Mouse (Mus musculus) midbrain, embryonic 15.5 days (tissue): ENCODE data around the gene Unc13d. TPM values are rescaled to one million over a fixed set of nuclear protein-coding genes. Genes with fewer than 3 reads are reported as not detected.
"Not testable (repeated sequence)": the region's sequence is repeated elsewhere in the genome, so short reads cannot be mapped to it uniquely, and the experiment has no call there.

Source experiments
- ATAC-seq: fragments of 200-750 bp; cut with Nextera tagmentation; replicated peaks from 2 replicates; pipeline ENCODE4 v1.8.0; 2017; ENCODE audit warnings: moderate TSS enrichment
- H3K27ac ChIP-seq: fragments of 300-500 bp; sonication (generic); 2 replicates; pipeline ENCODE4 v1.5.1; 2015; ENCODE audit warnings: mild to moderate bottlenecking, inconsistent platforms
- H3K27me3 ChIP-seq: fragments of 300-500 bp; sonication (generic); replicated peaks from 2 replicates; pipeline ENCODE4 v1.6.1; 2015; ENCODE audit warnings: inconsistent platforms
- H3K36me3 ChIP-seq: fragments of 300-500 bp; sonication (generic); replicated peaks from 2 replicates; pipeline ENCODE4 v1.6.1; 2015; ENCODE audit warnings: inconsistent platforms
- H3K4me1 ChIP-seq: fragments of 300-500 bp; sonication (generic); 2 replicates; pipeline ENCODE4 v1.6.1; 2015; ENCODE audit warnings: inconsistent platforms
- H3K4me2 ChIP-seq: fragments of 300-500 bp; sonication (generic); 2 replicates; pipeline ENCODE4 v1.6.1; 2015; ENCODE audit warnings: inconsistent platforms, mild to moderate bottlenecking, moderate library complexity
- H3K4me3 ChIP-seq: fragments of 300-500 bp; sonication (generic); 2 replicates; pipeline ENCODE4 v1.5.1; 2015; ENCODE audit warnings: mild to moderate bottlenecking, inconsistent platforms
- H3K9ac ChIP-seq: fragments of 300-500 bp; sonication (generic); 2 replicates; pipeline ENCODE4 v1.6.1; 2015; ENCODE audit warnings: mild to moderate bottlenecking, inconsistent platforms
- H3K9me3 ChIP-seq: fragments of 300-500 bp; sonication (generic); 2 replicates; pipeline ENCODE4 v1.6.1; 2016; ENCODE audit warnings: inconsistent platforms
- WGBS: fragments of 180-500 bp; shearing (Covaris S2); methylation state at CpG from one replicate; pipeline ENCODE4 v1.1.7; 2015; ENCODE audit warnings: mixed read lengths; 5-methylcytosine and 5-hydroxymethylcytosine counted together
- polyA plus RNA-seq: library from polyadenylated mRNA; unstranded; fragments of >200 nt; fragmentation: Nextera tagmentation; extraction: Ambion mirVana; gene quantifications from 2 replicates; pipeline ENCODE4 v1.2.1, GENCODE M21; 2015

The Unc13d gene
- polyA plus RNA-seq, 1 experiment from 2014 or later: 0.70 TPM

GRCm38 (mm10) chr11:116022256-116022780 lies 55.4 kb downstream of the Unc13d start:
- Histone ChIP-seq H3K36me3 (0 out of 2 replicates have a peak, but pooled peaks cover 6% of the 10 kb centered on the region), H3K4me1 (peaks cover 20% of the 10 kb centered on the region), H3K4me3 (peak overlapping the region; percentile 77), H3K27me3 (no peaks in the 10 kb centered on the region), H3K27ac (no peak overlapping the region), H3K9me3 (no peaks in the 10 kb centered on the region), H3K4me2 (peak overlapping the region; percentile 76), H3K9ac (peak overlapping the region; percentile 34; the same call in 1 of the 2 replicates)
- 67% methylated on average over 4 of the region's 4 CpGs for WGBS
- no peak for ATAC-seq

- Histone ChIP-seq H3K27ac (0 out of 2 replicates have a peak overlapping the region, but pooled peaks have one; percentile 20), H3K4me1 (peaks cover 20% of the 10 kb centered on the region), H3K4me3 (peak overlapping the region; percentile 77), H3K9ac (peak overlapping the region; percentile 25; the same call in 1 of the 2 replicates), H3K4me2 (peak overlapping the region; percentile 76), H3K9me3 (no peaks in the 10 kb centered on the region), H3K36me3 (0 out of 2 replicates have a peak, but pooled peaks cover 6% of the 10 kb centered on the region), H3K27me3 (no peaks in the 10 kb centered on the region)
- 81% methylated on average over 6 of the region's 6 CpGs for WGBS
- ATAC-seq: no peak
Measured at GRCm38 (mm10) chr11:116021328-116022220, 56.2 kb downstream of the Unc13d start.

- WGBS: 49% methylated on average over 1 of the region's 1 CpGs
- H3K9me3 ChIP-seq: no peaks in the 10 kb centered on the region
- H3K36me3 ChIP-seq: 0 out of 2 replicates have a peak, but pooled peaks cover 6% of the 10 kb centered on the region
- no peaks in the 10 kb centered on the region for H3K27me3 ChIP-seq
- H3K4me2 ChIP-seq: no peak overlapping the region
- H3K4me3 ChIP-seq: no peak overlapping the region
- ATAC-seq: no peak
- peaks cover 20% of the 10 kb centered on the region for H3K4me1 ChIP-seq
- H3K27ac ChIP-seq: 0 out of 2 replicates have a peak overlapping the region, but pooled peaks have one; percentile 29
- no peak overlapping the region for H3K9ac ChIP-seq
Measured at GRCm38 (mm10) chr11:116020519-116020922, 57.2 kb downstream of the Unc13d start.

- ATAC-seq: no peak
- H3K4me2 ChIP-seq: no peak overlapping the region
- H3K9ac ChIP-seq: no peak overlapping the region
- H3K27me3 ChIP-seq: no peaks in the 10 kb centered on the region
- no peaks in the 10 kb centered on the region for H3K9me3 ChIP-seq
- H3K4me1 ChIP-seq: peaks cover 20% of the 10 kb centered on the region
- H3K4me3 ChIP-seq: no peak overlapping the region
- WGBS: 77% methylated on average over 2 of the region's 2 CpGs
- 0 out of 2 replicates have a peak overlapping the region, but pooled peaks have one; percentile 29 for H3K27ac ChIP-seq
- H3K36me3 ChIP-seq: 0 out of 2 replicates have a peak, but pooled peaks cover 6% of the 10 kb centered on the region
Measured at GRCm38 (mm10) chr11:116019976-116020411, 57.8 kb downstream of the Unc13d start.

GRCm38 (mm10) chr11:116019360-116019791 lies 58.4 kb downstream of the Unc13d start:
- H3K4me1 ChIP-seq: peaks cover 20% of the 10 kb centered on the region
- H3K27me3 ChIP-seq: no peaks in the 10 kb centered on the region
- no peak overlapping the region for H3K4me2 ChIP-seq
- no peak overlapping the region for H3K4me3 ChIP-seq
- 0 out of 2 replicates have a peak, but pooled peaks cover 6% of the 10 kb centered on the region for H3K36me3 ChIP-seq
- no peak overlapping the region for H3K27ac ChIP-seq
- H3K9ac ChIP-seq: no peak overlapping the region
- no peak for ATAC-seq
- 67% methylated on average over 1 of the region's 1 CpGs for WGBS
- no peaks in the 10 kb centered on the region for H3K9me3 ChIP-seq

- peaks cover 20% of the 10 kb centered on the region for H3K4me1 ChIP-seq
- not testable (repeated sequence) for H3K27ac ChIP-seq, H3K27me3 ChIP-seq, H3K9me3 ChIP-seq, ATAC-seq, H3K36me3 ChIP-seq, H3K4me3 ChIP-seq, H3K9ac ChIP-seq, H3K4me2 ChIP-seq
- 90% methylated on average over 4 of the region's 4 CpGs for WGBS
Measured at GRCm38 (mm10) chr11:116018867-116019266, 58.9 kb downstream of the Unc13d start.

GRCm38 (mm10) chr11:116018106-116018505 lies 59.7 kb downstream of the Unc13d start:
- Histone ChIP-seq H3K4me3 (no peak overlapping the region), H3K27me3 (no peaks in the 10 kb centered on the region), H3K9me3 (no peaks in the 10 kb centered on the region), H3K9ac (no peak overlapping the region), H3K4me1 (peaks cover 20% of the 10 kb centered on the region), H3K4me2 (no peak overlapping the region), H3K36me3 (0 out of 2 replicates have a peak, but pooled peaks cover 6% of the 10 kb centered on the region), H3K27ac (no peak overlapping the region)
- ATAC-seq: no peak
- 22% methylated on average over 6 of the region's 6 CpGs for WGBS

- Histone ChIP-seq H3K9ac (no peak overlapping the region), H3K9me3 (no peaks in the 10 kb centered on the region), H3K36me3 (no peaks in the 10 kb centered on the region), H3K4me1 (peaks cover 18% of the 10 kb centered on the region), H3K4me2 (no peak overlapping the region), H3K27ac (no peak overlapping the region), H3K4me3 (no peak overlapping the region), H3K27me3 (no peaks in the 10 kb centered on the region)
- ATAC-seq: no peak
- 56% methylated on average over 8 of the region's 8 CpGs for WGBS
Measured at GRCm38 (mm10) chr11:116014821-116015220, 62.9 kb downstream of the Unc13d start.

GRCm38 (mm10) chr11:116012262-116012947 lies 65.4 kb downstream of the Unc13d start, which contains the start of gene Galk1:
Gene Galk1, minus strand, starts transcription at chr11:116012719.
- Histone ChIP-seq H3K4me1 (peaks cover 18% of the 10 kb centered on the region), H3K27me3 (no peaks in the 10 kb centered on the region), H3K9ac (peak within 1 kb of the TSS; percentile 61), H3K4me3 (peak within 1 kb of the TSS; percentile 57), H3K4me2 (peak within 1 kb of the TSS; percentile 83), H3K9me3 (no peaks in the 10 kb centered on the region), H3K36me3 (no peaks in the 10 kb centered on the region), H3K27ac (peak within 1 kb of the TSS; percentile 78)
- WGBS: under 1% methylated on average over 55 of the region's 55 CpGs
- ATAC-seq: peak; percentile 80
